Mouse (Mus musculus) urinary bladder, postnatal 4 days (tissue): ENCODE data around the gene Evl.
A peak's percentile ranks its signal among the peaks of the same experiment; 100 is the strongest.
"Not testable (repeated sequence)": the region's sequence is repeated elsewhere in the genome, so short reads cannot be mapped to it uniquely, and the experiment has no call there.

ENCODE experiments used
- DNase-seq, 2 experiments: peaks; one replicate each; pipeline ENCODE4 v3.0.0; 2021 to 2022; ENCODE audit warnings: low spot score in 2 of 2

Gene Evl

GRCm38 (mm10) chr12:108698697-108699471 lies 144.4 kb downstream of the Evl start:
- no peak for DNase-seq

- no peak for DNase-seq
Measured at GRCm38 (mm10) chr12:108699576-108699975, 145.1 kb downstream of the Evl start.

GRCm38 (mm10) chr12:108700037-108700436 lies 145.5 kb downstream of the Evl start:
- DNase-seq: no peak

GRCm38 (mm10) chr12:108701221-108701620 lies 146.7 kb downstream of the Evl start:
- no peak for DNase-seq

GRCm38 (mm10) chr12:108702185-108702584 lies 147.7 kb downstream of the Evl start, which contains the start of gene Degs2:
Gene Degs2, minus strand, starts transcription at chr12:108702315.
- no peak for DNase-seq

GRCm38 (mm10) chr12:108705486-108705885 lies 151.0 kb downstream of the Evl start:
- no peak for DNase-seq

- DNase-seq: no peak
Measured at GRCm38 (mm10) chr12:108706129-108706528, 151.6 kb downstream of the Evl start.

GRCm38 (mm10) chr12:108709386-108709785 lies 154.9 kb downstream of the Evl start:
- no peak for DNase-seq

GRCm38 (mm10) chr12:108709964-108710765 lies 155.6 kb downstream of the Evl start:
- DNase-seq: peak in 1 of 2 experiments; percentile 12

- DNase-seq: peak in 1 of 2 experiments; percentile 16
Measured at GRCm38 (mm10) chr12:108710861-108711615, 156.5 kb downstream of the Evl start.

GRCm38 (mm10) chr12:108712481-108712880 lies 158.0 kb downstream of the Evl start:
- DNase-seq: no peak

GRCm38 (mm10) chr12:108713972-108714371 lies 159.5 kb downstream of the Evl start:
- not testable (repeated sequence) for DNase-seq

- no peak for DNase-seq
Measured at GRCm38 (mm10) chr12:108715854-108716253, 161.3 kb downstream of the Evl start.

- DNase-seq: no peak
Measured at GRCm38 (mm10) chr12:108718485-108718884, 164.0 kb downstream of the Evl start.

- DNase-seq: no peak
Measured at GRCm38 (mm10) chr12:108722464-108722863, 167.9 kb downstream of the Evl start.

GRCm38 (mm10) chr12:108723841-108724240 lies 169.3 kb downstream of the Evl start:
- no peak for DNase-seq

- DNase-seq: no peak
Measured at GRCm38 (mm10) chr12:108734386-108734785, 179.9 kb downstream of the Evl start.

- no peak for DNase-seq
Measured at GRCm38 (mm10) chr12:108737838-108738237, 183.3 kb downstream of the Evl start.
